17 mouse cellular contexts compared by ENCODE assay signal in the genomic region with DNA sequence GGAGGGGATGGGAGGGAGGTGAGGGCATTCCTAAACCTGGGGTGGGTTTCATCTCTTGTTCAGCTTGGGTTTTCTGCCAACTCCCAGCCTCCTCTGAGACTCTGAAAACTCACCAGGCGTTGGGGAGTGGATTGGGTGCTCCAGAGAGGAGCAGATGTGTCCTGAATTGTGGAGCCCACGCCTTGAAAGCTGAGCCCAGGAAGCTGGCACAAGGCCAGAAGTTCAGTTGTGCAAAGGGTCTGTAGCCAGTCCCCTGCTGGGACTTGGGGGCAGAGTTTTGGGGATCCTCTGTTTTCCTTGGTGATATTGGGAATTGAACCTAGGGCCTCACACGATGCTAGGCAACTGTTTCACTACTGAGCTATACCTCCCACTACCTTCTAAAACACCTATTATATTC. TPM values are rescaled to one million over a fixed set of nuclear protein-coding genes. Genes with fewer than 3 reads are reported as not detected.
A peak's percentile ranks its signal among the peaks of the same experiment; 100 is the strongest.
DNase-seq lines count a peak whose midpoint lies in the region; ATAC-seq and TF ChIP-seq lines count a peak whose summit lies in the region.
"Had no signal": no experiment of that assay in that cellular context is flagged by ENCODE, and none has a peak within 500 bp of the region (broad histone marks: within the 10 kb centered on the region; RNA-seq: fewer than 3 reads in every experiment).

No protein-coding gene starts in this region.

- peak; percentile 11 for DNase-seq in midbrain, embryonic 14.5 days
- DNase-seq in midbrain, postnatal 0 days (ENCODE audit: low spot score) = no peak
- DNase-seq in embryonic facial prominence, embryonic 14.5 days (ENCODE audit: low spot score) = peak; percentile 17
- DNase-seq in adrenal gland, postnatal 14 days = no peak
- DNase-seq: adrenal gland, adult 2 months; adrenal gland, postnatal 36 days; cerebellum, adult 18-20 months; cerebellum, adult 9-11 months; gastrocnemius, adult 2 months; gastrocnemius, postnatal 25 days had no signal

- peak; percentile 25; the same call in 1 of the 2 replicates for ATAC-seq in intestine, postnatal 0 days
- no peak for ATAC-seq in intestine, embryonic 16.5 days
- ATAC-seq in midbrain, embryonic 14.5 days (ENCODE audit: low FRiP score, low TSS enrichment) = no peak
- ATAC-seq in midbrain, postnatal 0 days (ENCODE audit: low FRiP score) = no peak
- no peak for ATAC-seq in embryonic facial prominence, embryonic 14.5 days (ENCODE audit: low read depth)
- ATAC-seq: forebrain, embryonic 13.5 days had no signal

- 52% methylated on average over 3 of the region's 3 CpGs for WGBS in intestine, postnatal 0 days
- WGBS in intestine, embryonic 16.5 days = 56% methylated on average over 3 of the region's 3 CpGs
- WGBS in midbrain, embryonic 14.5 days = 66% methylated on average over 3 of the region's 3 CpGs
- 52% methylated on average over 3 of the region's 3 CpGs for WGBS in midbrain, postnatal 0 days
- 64% methylated on average over 3 of the region's 3 CpGs for WGBS in embryonic facial prominence, embryonic 14.5 days

- no peaks in the 10 kb centered on the region for H3K27me3 ChIP-seq in intestine, postnatal 0 days (replicated peaks; ENCODE audit: control insufficient read depth, insufficient read depth, low read length)
- no peaks in the 10 kb centered on the region for H3K27me3 ChIP-seq in intestine, embryonic 16.5 days (replicated peaks; ENCODE audit: control insufficient read depth, insufficient read depth, low read length)
- H3K27me3 ChIP-seq in midbrain, embryonic 14.5 days (ENCODE audit: control insufficient read depth, insufficient read depth, low read length) = no peaks in the 10 kb centered on the region
- H3K27me3 ChIP-seq in midbrain, postnatal 0 days (ENCODE audit: insufficient read depth, low read length) = no peaks in the 10 kb centered on the region
- no peaks in the 10 kb centered on the region for H3K27me3 ChIP-seq in embryonic facial prominence, embryonic 14.5 days (replicated peaks; ENCODE audit: control insufficient read depth, insufficient read depth, low read length)
- H3K27me3 ChIP-seq: forebrain, embryonic 13.5 days had no signal

- no peaks in the 10 kb centered on the region for H3K36me3 ChIP-seq in intestine, postnatal 0 days (ENCODE audit: control insufficient read depth, insufficient read depth)
- H3K36me3 ChIP-seq in intestine, embryonic 16.5 days (ENCODE audit: control insufficient read depth, insufficient read depth, low read length) = no peaks in the 10 kb centered on the region
- H3K36me3 ChIP-seq in midbrain, embryonic 14.5 days (ENCODE audit: control insufficient read depth, insufficient read depth, low read length) = no peaks in the 10 kb centered on the region
- H3K36me3 ChIP-seq in midbrain, postnatal 0 days (ENCODE audit: insufficient read depth, low read length) = no peaks in the 10 kb centered on the region
- no peaks in the 10 kb centered on the region for H3K36me3 ChIP-seq in embryonic facial prominence, embryonic 14.5 days (ENCODE audit: control insufficient read depth, insufficient read depth, low read length)
- H3K36me3 ChIP-seq: heart, embryonic 12.5 days; hindbrain, embryonic 10.5 days had no signal

- no peak overlapping the region for H3K27ac ChIP-seq in intestine, postnatal 0 days (ENCODE audit: low read depth, low read length)
- H3K27ac ChIP-seq in intestine, embryonic 16.5 days (ENCODE audit: low read length) = no peak overlapping the region
- H3K27ac ChIP-seq in midbrain, embryonic 14.5 days (replicated peaks; ENCODE audit: low read depth, low read length) = no peak overlapping the region
- H3K27ac ChIP-seq in midbrain, postnatal 0 days (ENCODE audit: low read depth, low read length) = no peak overlapping the region
- H3K27ac ChIP-seq in embryonic facial prominence, embryonic 14.5 days (replicated peaks; ENCODE audit: low read depth, low read length) = no peak overlapping the region
- H3K27ac ChIP-seq: forebrain, embryonic 13.5 days; gastrocnemius, adult 2 months; hindbrain, embryonic 10.5 days; hindbrain, embryonic 14.5 days had no signal

- no peak overlapping the region for H3K4me3 ChIP-seq in intestine, postnatal 0 days (ENCODE audit: low read depth, low read length)
- no peak overlapping the region for H3K4me3 ChIP-seq in intestine, embryonic 16.5 days (ENCODE audit: low read length)
- no peak overlapping the region for H3K4me3 ChIP-seq in midbrain, embryonic 14.5 days (replicated peaks; ENCODE audit: low read depth, low read length)
- no peak overlapping the region for H3K4me3 ChIP-seq in midbrain, postnatal 0 days (ENCODE audit: low read depth, low read length)
- no peak overlapping the region for H3K4me3 ChIP-seq in embryonic facial prominence, embryonic 14.5 days (ENCODE audit: low read depth, low read length)
- H3K4me3 ChIP-seq: forebrain, embryonic 13.5 days; gastrocnemius, adult 2 months; heart, embryonic 12.5 days; hindbrain, embryonic 10.5 days had no signal

- H3K9me3 ChIP-seq in intestine, postnatal 0 days (ENCODE audit: control insufficient read depth) = no peaks in the 10 kb centered on the region
- no peaks in the 10 kb centered on the region for H3K9me3 ChIP-seq in intestine, embryonic 16.5 days (ENCODE audit: control insufficient read depth, low read length)
- no peaks in the 10 kb centered on the region for H3K9me3 ChIP-seq in midbrain, embryonic 14.5 days (ENCODE audit: control insufficient read depth, low read length)
- no peaks in the 10 kb centered on the region for H3K9me3 ChIP-seq in midbrain, postnatal 0 days (ENCODE audit: low read length)
- no peaks in the 10 kb centered on the region for H3K9me3 ChIP-seq in embryonic facial prominence, embryonic 14.5 days (ENCODE audit: control insufficient read depth, low read length)
- H3K9me3 ChIP-seq: forebrain, embryonic 13.5 days; heart, embryonic 12.5 days; hindbrain, embryonic 10.5 days had no signal

- no peak overlapping the region for H3K4me2 ChIP-seq in intestine, postnatal 0 days (replicated peaks; ENCODE audit: low read depth)
- no peak overlapping the region for H3K4me2 ChIP-seq in intestine, embryonic 16.5 days (ENCODE audit: low read depth, low read length)
- no peak overlapping the region for H3K4me2 ChIP-seq in midbrain, embryonic 14.5 days (ENCODE audit: low read length)
- no peak overlapping the region for H3K4me2 ChIP-seq in midbrain, postnatal 0 days (ENCODE audit: low read depth, low read length, poor library complexity, severe bottlenecking)
- H3K4me2 ChIP-seq in embryonic facial prominence, embryonic 14.5 days (ENCODE audit: low read depth, low read length) = no peak overlapping the region
- H3K4me2 ChIP-seq: forebrain, embryonic 13.5 days; heart, embryonic 12.5 days; hindbrain, embryonic 14.5 days had no signal

- no peak overlapping the region for H3K9ac ChIP-seq in intestine, postnatal 0 days (ENCODE audit: low read depth, low read length)
- no peak overlapping the region for H3K9ac ChIP-seq in intestine, embryonic 16.5 days (ENCODE audit: low read depth, low read length)
- H3K9ac ChIP-seq in midbrain, embryonic 14.5 days (replicated peaks; ENCODE audit: low read length) = no peak overlapping the region
- H3K9ac ChIP-seq in midbrain, postnatal 0 days (replicated peaks; ENCODE audit: low read length, poor library complexity, severe bottlenecking) = no peak overlapping the region
- H3K9ac ChIP-seq in embryonic facial prominence, embryonic 14.5 days (ENCODE audit: low read depth, low read length) = no peak overlapping the region
- H3K9ac ChIP-seq: forebrain, embryonic 13.5 days; heart, embryonic 12.5 days; hindbrain, embryonic 14.5 days had no signal

- TF ChIP-seq CTCF in intestine, postnatal 0 days (IDR thresholded peaks at IDR 0.05; ENCODE audit: low read depth) = no peak
- TF ChIP-seq CTCF in midbrain, postnatal 0 days (IDR thresholded peaks at IDR 0.05) = no peak

- 0 out of 2 replicates have a peak, but pooled peaks cover 5% of the 10 kb centered on the region for H3K4me1 ChIP-seq in intestine, postnatal 0 days (replicated peaks; ENCODE audit: control insufficient read depth, insufficient read depth, low read length)
- no peaks in the 10 kb centered on the region for H3K4me1 ChIP-seq in intestine, embryonic 16.5 days (ENCODE audit: control insufficient read depth, insufficient read depth, low read length)
- no peaks in the 10 kb centered on the region for H3K4me1 ChIP-seq in midbrain, embryonic 14.5 days (ENCODE audit: control insufficient read depth, insufficient read depth, low read length)
- no peaks in the 10 kb centered on the region for H3K4me1 ChIP-seq in midbrain, postnatal 0 days (ENCODE audit: insufficient read depth, low read length)
- H3K4me1 ChIP-seq in embryonic facial prominence, embryonic 14.5 days (ENCODE audit: control insufficient read depth, insufficient read depth, low read length) = no peaks in the 10 kb centered on the region
- H3K4me1 ChIP-seq: forebrain, embryonic 13.5 days; heart, embryonic 12.5 days had no signal

RNA-seq across cellular contexts. Expression of gene Asprv1, which starts 2.2 kb away (rescaled TPM):
- polyA plus RNA-seq in intestine, postnatal 0 days (2015; fragmentation: Nextera tagmentation; extraction: Ambion mirVana) = 1.3 and 1.6 TPM in 2 replicates
- 0.73 and 1.1 TPM in 2 replicates for polyA plus RNA-seq in intestine, embryonic 16.5 days (2015; fragmentation: Nextera tagmentation; extraction: Ambion mirVana)
- polyA plus RNA-seq in midbrain, embryonic 14.5 days (2014; fragmentation: Nextera tagmentation; extraction: Ambion mirVana) = 0.76 and 0.92 TPM in 2 replicates
- 2.0 and 4.2 TPM in 2 replicates for total RNA-seq in midbrain, postnatal 0 days (2014; rRNA removed)
- 1.1 and 1.2 TPM in 2 replicates for polyA plus RNA-seq in midbrain, postnatal 0 days (2015; fragmentation: Nextera tagmentation; extraction: Ambion mirVana)
- polyA plus RNA-seq in embryonic facial prominence, embryonic 14.5 days (2014; fragmentation: Nextera tagmentation; extraction: Ambion mirVana) = 37.1 and 74.1 TPM in 2 replicates
- total RNA-seq in adrenal gland, postnatal 14 days (2021) = 0.41 TPM in 1 of 2 replicates, not detected in the other
- total RNA-seq: adrenal gland, adult 2 months; gastrocnemius, adult 2 months; gastrocnemius, postnatal 25 days; heart, adult 8-10 months had no signal

RNA-seq across cellular contexts. Expression of gene Mxd1, which starts 38.8 kb away (rescaled TPM):
- 23.1 and 23.9 TPM in 2 replicates for polyA plus RNA-seq in intestine, postnatal 0 days (2015; fragmentation: Nextera tagmentation; extraction: Ambion mirVana)
- 15.0 and 19.7 TPM in 2 replicates for polyA plus RNA-seq in intestine, embryonic 16.5 days (2015; fragmentation: Nextera tagmentation; extraction: Ambion mirVana)
- polyA plus RNA-seq in midbrain, embryonic 14.5 days (2014; fragmentation: Nextera tagmentation; extraction: Ambion mirVana) = 16.2 and 24.2 TPM in 2 replicates
- 12.7 and 16.1 TPM in 2 replicates for total RNA-seq in midbrain, postnatal 0 days (2014; rRNA removed)
- polyA plus RNA-seq in midbrain, postnatal 0 days (2015; fragmentation: Nextera tagmentation; extraction: Ambion mirVana) = 12.8 and 13.1 TPM in 2 replicates
- polyA plus RNA-seq in embryonic facial prominence, embryonic 14.5 days (2014; fragmentation: Nextera tagmentation; extraction: Ambion mirVana) = 10.3 and 11.8 TPM in 2 replicates
- total RNA-seq in adrenal gland, postnatal 14 days (2021) = 11.0 and 12.3 TPM in 2 replicates

RNA-seq across cellular contexts. Expression of gene Snrnp27, which starts 54.2 kb away (rescaled TPM):
- 86.4 and 97.1 TPM in 2 replicates for polyA plus RNA-seq in intestine, postnatal 0 days (2015; fragmentation: Nextera tagmentation; extraction: Ambion mirVana)
- 85.1 and 85.3 TPM in 2 replicates for polyA plus RNA-seq in intestine, embryonic 16.5 days (2015; fragmentation: Nextera tagmentation; extraction: Ambion mirVana)
- 101 and 105 TPM in 2 replicates for polyA plus RNA-seq in midbrain, embryonic 14.5 days (2014; fragmentation: Nextera tagmentation; extraction: Ambion mirVana)
- total RNA-seq in midbrain, postnatal 0 days (2014; rRNA removed) = 33.4 and 43.1 TPM in 2 replicates
- 112 and 113 TPM in 2 replicates for polyA plus RNA-seq in midbrain, postnatal 0 days (2015; fragmentation: Nextera tagmentation; extraction: Ambion mirVana)
- 107 TPM in 2 replicates for polyA plus RNA-seq in embryonic facial prominence, embryonic 14.5 days (2014; fragmentation: Nextera tagmentation; extraction: Ambion mirVana)
- total RNA-seq in adrenal gland, postnatal 14 days (2021) = 65.4 and 68.1 TPM in 2 replicates

Comparison
In these comparisons a context has a peak if more than half of its experiments do, and no peak if none do; other contexts are left out.
1. DNase-seq: peak in midbrain, embryonic 14.5 days (single experiment) and embryonic facial prominence, embryonic 14.5 days (single experiment); none in midbrain, postnatal 0 days (single experiment) and adrenal gland, postnatal 14 days (single experiment).
2. RNA of gene Asprv1, which starts 2.2 kb away (polyA plus RNA-seq): 37.1 to 74.1 TPM in embryonic facial prominence, embryonic 14.5 days; 1.3 to 1.6 TPM in intestine, postnatal 0 days, 1.1 to 1.2 TPM in midbrain, postnatal 0 days, 0.73 to 1.1 TPM in intestine, embryonic 16.5 days and 0.76 to 0.92 TPM in midbrain, embryonic 14.5 days; every median in the first group is over 10 times any median in the second.